Mouse (Mus musculus): ENCODE measurements around the gene Ppp1r3a.
"Not testable (repeated sequence)": the region's sequence is repeated elsewhere in the genome, so short reads cannot be mapped to it uniquely, and the experiment has no call there.

Gene Ppp1r3a

DNA sequence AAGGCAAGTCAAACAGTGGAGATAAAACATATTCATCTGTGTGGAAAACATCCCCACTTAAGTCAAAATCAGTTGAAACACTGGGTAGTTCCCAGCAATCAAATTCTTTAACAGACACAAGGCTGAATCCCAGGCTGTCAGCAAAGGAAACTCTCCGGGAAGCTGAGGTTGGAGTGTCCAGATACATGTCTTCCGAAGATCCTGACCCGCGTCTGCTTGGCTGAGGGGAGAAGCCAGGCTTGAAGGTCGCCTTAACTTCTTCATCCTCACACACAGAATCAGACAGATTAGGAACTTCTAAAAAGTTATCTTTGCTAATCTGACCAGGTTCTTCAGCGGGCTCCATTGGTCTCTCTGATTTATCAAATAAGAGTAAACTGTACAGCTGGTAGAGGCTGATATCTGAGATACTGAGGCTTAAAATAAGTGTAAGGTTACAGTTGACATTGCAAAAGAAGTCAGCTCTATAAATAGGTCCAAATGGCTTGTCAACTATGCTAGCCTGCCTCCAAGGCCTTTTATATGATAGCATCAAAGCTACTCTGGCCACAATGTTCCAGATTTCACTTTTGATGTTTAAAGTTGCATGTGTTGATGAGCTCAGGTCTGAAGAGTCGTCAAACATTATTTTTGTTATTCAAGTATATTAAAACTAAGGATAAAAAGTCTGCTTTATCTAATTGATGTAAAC is at the start of gene Ppp1r3a:
Gene Ppp1r3a (minus strand): TSS at position 374 of the 691 bp plus-strand sequence.
- DNase-seq (ENCODE audit: low read depth, low spot score), result no peak

- DNase-seq (ENCODE audit: low read depth, low spot score), result no peak
These were observed 32.3 kb upstream of the Ppp1r3a start for GRCm38 (mm10) chr6:14787157-14787938.

GRCm38 (mm10) chr6:14777920-14778319 is 22.8 kb upstream of the Ppp1r3a start:
- no peak for DNase-seq (ENCODE audit: low read depth, low spot score)

GRCm38 (mm10) chr6:14771717-14772116 is 16.6 kb upstream of the Ppp1r3a start:
- no peak for DNase-seq (ENCODE audit: low read depth, low spot score)

DNA sequence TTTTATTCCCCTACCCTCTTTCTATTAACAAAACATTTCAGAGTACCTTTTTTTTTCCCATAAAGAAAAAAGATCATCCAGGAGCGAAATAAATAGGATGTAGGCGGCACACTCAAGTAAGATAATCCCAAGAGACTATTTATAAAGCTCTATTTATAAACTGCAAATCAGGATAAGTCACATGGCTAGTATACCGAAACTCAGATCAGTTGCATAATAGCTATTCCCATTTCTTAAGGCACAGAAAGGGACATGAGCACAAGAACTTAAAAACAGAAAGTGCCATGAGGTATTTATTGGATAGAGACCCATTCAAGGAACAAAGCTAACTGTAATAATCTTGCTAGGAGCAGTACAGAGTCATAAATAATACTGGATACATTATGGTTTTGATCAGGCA is 2.4 kb upstream of the Ppp1r3a start:
- DNase-seq (ENCODE audit: low read depth, low spot score), result peak; percentile 28

DNA sequence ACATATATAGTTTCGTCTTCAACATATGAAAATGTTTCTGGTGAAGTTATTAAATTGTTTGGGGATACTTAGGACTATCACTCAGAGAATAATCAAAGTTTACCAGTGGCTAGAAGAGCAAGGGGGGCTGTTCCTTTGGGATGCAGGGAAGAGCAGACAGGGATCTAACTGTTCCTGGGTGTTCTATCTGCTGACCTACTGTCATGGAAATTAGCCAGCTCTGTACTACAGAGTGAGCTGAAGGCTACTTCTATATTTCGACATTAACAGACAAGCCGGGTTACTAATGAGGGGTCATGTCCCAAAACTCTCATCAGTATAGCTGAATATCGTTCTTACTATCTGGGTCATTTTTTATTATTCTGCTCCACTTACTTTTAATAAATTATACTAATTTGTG is 1.6 kb downstream of the Ppp1r3a start:
- no peak for DNase-seq (ENCODE audit: low read depth, low spot score)

- no peak for DNase-seq (ENCODE audit: low read depth, low spot score)
These were observed 2.9 kb downstream of the Ppp1r3a start for GRCm38 (mm10) chr6:14752211-14752610.

DNA sequence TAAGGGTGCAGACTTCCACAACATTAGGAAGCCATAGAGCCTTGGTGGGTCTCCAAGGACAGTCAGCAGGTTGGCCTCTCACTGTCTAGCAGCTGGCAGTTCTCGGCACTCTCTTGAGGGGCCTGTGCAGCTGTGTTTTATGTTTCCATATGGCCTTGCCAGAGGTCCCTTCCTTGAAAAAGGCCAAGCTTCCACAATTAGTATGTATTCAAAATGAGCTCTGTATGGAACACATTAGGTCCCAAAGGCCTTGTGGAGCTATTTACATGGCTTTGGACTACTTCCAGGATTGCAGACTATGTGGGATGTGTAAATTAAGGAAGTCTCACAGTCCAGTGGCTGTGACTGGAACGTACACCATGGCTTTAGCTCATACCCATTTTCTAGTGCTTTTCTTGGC is 8.1 kb downstream of the Ppp1r3a start:
- no peak for DNase-seq (ENCODE audit: low read depth, low spot score)

- no peak for DNase-seq (ENCODE audit: low read depth, low spot score)
These were observed 19.1 kb downstream of the Ppp1r3a start for GRCm38 (mm10) chr6:14736017-14736416.

DNA sequence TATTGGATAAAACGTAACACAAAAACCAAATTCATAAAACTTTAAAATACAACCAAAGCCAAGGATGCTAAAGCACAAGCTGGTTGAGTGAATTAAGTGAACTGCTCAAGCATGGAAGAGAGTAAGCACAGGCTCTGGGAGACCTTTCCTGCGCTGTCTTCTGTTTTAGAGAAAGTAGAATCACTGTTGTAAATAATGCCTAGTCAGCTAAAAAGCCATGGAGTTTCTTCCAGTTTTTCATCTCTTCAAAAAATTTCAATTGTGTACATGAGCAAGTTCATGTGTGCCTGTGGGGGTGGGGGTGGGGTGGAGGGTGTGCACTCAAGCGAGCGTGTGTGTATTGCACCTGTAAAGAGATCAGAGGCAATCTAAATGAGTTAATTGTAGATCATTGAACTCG is 24.1 kb downstream of the Ppp1r3a start:
- DNase-seq (ENCODE audit: low read depth, low spot score), result no peak

DNA sequence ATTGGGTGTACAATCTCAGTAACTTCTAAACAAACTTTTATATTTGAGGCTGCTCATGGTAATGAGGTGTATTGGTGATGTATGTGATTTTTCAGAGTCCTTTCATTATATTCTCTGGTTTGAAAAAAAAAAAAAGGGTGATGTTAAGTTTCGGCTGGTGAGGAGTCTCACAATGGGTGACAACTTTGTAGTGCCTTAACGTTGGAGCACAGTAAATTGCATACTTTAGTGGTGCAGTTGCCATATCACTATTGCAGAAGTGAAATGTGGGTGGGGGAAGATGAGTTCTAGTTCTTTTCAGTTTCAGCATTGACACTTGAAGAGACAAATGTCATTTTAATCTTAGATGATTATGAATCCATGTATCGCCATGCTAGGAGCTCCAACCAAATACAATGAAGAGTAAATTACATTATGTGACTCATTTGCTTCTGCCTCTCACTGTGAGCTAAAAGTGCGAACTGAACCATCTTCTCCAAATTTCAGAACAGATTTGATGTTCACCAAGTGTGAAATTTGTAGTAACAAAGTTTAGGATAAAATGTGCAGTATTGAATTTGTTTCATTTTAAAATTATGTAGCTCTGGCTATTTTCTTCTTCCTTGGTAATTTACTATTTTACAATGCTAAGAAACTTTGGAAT is 34.2 kb downstream of the Ppp1r3a start:
- peak; percentile 51 for DNase-seq (ENCODE audit: low read depth, low spot score)

GRCm38 (mm10) chr6:14720110-14720771 is 34.8 kb downstream of the Ppp1r3a start:
- no peak for DNase-seq (ENCODE audit: low read depth, low spot score)

DNA sequence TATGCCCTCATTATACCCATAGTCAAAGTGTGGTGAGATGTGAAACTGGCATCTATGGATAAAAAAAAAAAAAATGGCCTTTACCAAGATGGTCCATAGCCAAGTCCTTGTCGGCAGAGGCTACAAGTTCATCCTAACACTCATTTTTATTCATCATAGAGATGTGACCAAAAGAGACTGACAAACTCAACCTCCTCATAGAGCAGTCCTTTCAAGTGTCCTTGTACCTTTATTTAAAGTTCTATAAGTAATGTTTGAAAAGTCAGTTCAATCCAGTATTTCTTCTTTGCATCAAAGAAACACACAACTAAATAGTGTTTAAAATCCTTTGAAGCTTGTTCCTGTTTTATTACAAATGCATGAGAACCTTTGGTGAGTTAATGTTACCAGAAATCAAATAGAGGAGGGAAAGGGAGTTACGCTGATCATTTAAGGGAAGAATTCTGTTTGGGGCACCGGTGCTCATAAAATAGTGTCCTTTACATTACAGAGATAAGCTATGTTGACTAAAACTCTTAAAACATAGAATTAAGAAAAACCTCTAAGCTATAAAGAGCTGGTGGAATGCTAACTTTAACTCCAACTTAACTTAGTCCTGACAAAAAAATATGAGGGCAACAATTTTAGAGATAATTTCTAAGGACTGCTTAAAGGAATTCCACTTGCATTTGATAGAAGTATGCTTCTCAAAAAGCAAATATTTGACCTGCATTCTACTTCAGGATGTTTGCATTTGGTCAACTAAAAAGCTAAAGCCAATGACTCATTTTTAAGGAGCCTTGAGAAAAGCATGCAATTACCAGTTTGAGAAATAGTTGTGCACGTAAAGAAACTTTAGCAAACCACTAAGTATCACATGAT is 39.7 kb downstream of the Ppp1r3a start:
- DNase-seq (ENCODE audit: low read depth, low spot score), result no peak

- no peak for DNase-seq (ENCODE audit: low read depth, low spot score)
These were observed 42.9 kb downstream of the Ppp1r3a start for GRCm38 (mm10) chr6:14712146-14712545.

- DNase-seq (ENCODE audit: low read depth, low spot score), result no peak
These were observed 55.0 kb downstream of the Ppp1r3a start for GRCm38 (mm10) chr6:14700030-14700429.

- peak; percentile 1 for DNase-seq (ENCODE audit: low read depth, low spot score)
These were observed 75.7 kb downstream of the Ppp1r3a start for GRCm38 (mm10) chr6:14679231-14679887.

- not testable (repeated sequence) for DNase-seq (ENCODE audit: low read depth, low spot score)
These were observed 86.1 kb downstream of the Ppp1r3a start for GRCm38 (mm10) chr6:14668966-14669365.

GRCm38 (mm10) chr6:14667651-14668050 is 87.4 kb downstream of the Ppp1r3a start:
- DNase-seq (ENCODE audit: low read depth, low spot score), result not testable (repeated sequence)

Measured in telencephalon, adult 2 months (tissue).